Mouse (Mus musculus): ENCODE data around the gene Rcn3. TPM values are rescaled to one million over a fixed set of nuclear protein-coding genes. Genes with fewer than 3 reads are reported as not detected.
A peak's percentile ranks its signal among the peaks of the same experiment; 100 is the strongest.

The Rcn3 gene
- polyA plus RNA-seq, 1 experiment from 2014 or later: 149 TPM

DNA sequence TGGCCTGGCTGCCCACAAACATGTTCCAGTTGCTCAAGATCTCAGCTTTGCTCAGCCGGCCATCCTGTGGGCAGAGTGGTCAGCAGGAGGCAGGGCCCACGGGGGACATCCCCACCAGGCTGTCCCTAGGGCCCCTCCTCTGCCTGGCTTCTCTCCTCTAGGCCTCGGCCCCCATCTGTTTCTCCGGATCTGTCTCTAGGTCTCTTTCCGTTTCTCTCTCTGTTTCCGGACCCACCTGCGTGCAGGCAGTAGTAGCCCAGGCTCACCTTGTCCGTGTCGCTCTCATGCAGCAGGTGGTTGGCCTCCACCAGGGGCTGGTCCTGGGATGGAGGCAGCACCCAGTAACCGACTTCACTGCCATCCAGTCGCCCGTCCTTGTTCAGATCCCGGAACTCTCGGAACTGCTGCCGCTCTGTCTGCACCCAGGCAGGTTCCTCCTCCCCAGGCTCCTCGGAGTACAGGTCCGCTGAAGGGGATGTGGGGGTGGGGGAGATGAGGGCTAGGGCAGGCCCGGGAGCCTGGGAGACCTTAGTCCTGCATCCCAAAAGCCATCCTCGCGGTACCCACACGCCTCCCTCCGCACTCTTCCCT lies 8.6 kb downstream of the Rcn3 start:
- DNase-seq (ENCODE audit: low spot score): no peak
- H3K27me3 ChIP-seq (ENCODE audit: control insufficient read depth, insufficient read depth, low read length): no peaks in the 10 kb centered on the region
- no peak overlapping the region for H3K9ac ChIP-seq (ENCODE audit: low read depth, low read length)
- H3K4me1 ChIP-seq (replicated peaks; ENCODE audit: control insufficient read depth, insufficient read depth, low read length): no peaks in the 10 kb centered on the region; the same call in 1 of the 2 replicates
- peaks cover 7% of the 10 kb centered on the region; the same call in 1 of the 2 replicates for H3K36me3 ChIP-seq (ENCODE audit: control insufficient read depth, insufficient read depth, low read length)
- no peak overlapping the region for H3K4me3 ChIP-seq (ENCODE audit: low read depth, low read length)
- H3K9me3 ChIP-seq (ENCODE audit: control insufficient read depth, low read length): no peaks in the 10 kb centered on the region
- ATAC-seq (ENCODE audit: low FRiP score): no peak
- no peak overlapping the region for H3K27ac ChIP-seq (ENCODE audit: low read depth, low read length)
- no peak overlapping the region for H3K4me2 ChIP-seq (replicated peaks; ENCODE audit: low read depth, low read length)
- 88% methylated on average over 22 of the region's 22 CpGs for WGBS

DNA sequence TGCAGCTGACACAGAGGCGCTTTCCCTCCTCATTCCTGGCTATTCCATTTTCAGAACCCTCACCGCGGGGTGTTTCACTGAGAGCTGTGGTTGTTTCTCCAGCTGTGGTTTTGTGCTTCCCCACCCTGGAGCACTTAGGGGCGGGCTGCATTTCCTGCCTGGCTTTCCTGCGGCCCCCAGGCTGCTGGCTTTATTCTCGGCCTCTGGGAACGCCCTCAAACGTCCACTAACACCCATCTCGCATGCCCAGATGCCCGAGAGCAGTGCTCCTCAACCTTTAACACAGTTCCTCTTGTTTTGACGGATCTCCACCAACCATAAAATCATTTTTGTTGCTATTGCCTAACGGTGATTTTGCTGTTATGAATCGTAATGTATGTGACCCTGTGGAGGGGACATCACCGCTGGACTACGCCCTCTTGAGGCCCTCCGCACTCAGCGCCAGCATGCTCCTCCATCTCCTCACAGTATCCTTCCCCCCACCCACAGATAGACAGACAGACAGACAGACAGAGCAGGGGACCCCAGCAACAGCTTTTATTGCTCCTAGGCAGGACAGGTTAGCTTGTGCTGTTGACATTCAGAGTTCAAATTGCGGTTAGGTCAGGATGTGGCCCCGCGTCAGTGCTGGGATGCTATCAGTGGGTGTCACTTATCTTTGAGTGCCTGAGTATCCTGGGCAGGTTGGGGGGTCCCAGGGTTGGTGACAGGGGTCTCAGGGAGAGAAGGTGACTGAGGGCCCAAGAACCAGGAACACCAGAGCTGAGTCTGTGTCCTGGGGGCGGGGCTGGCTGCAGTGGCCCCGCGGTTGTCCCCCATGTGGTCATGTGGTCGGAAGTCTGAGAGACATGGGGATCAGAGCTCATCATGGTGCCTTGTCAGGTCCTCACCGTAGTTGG lies 9.4 kb downstream of the Rcn3 start:
- Histone ChIP-seq H3K27me3 (ENCODE audit: control insufficient read depth, insufficient read depth, low read length) (no peaks in the 10 kb centered on the region), H3K36me3 (ENCODE audit: control insufficient read depth, insufficient read depth, low read length) (peaks cover 7% of the 10 kb centered on the region; the same call in 1 of the 2 replicates), H3K4me1 (replicated peaks; ENCODE audit: control insufficient read depth, insufficient read depth, low read length) (no peaks in the 10 kb centered on the region; the same call in 1 of the 2 replicates), H3K9me3 (ENCODE audit: control insufficient read depth, low read length) (no peaks in the 10 kb centered on the region), H3K4me3 (ENCODE audit: low read depth, low read length) (no peak overlapping the region), H3K27ac (ENCODE audit: low read depth, low read length) (no peak overlapping the region), H3K4me2 (replicated peaks; ENCODE audit: low read depth, low read length) (no peak overlapping the region), H3K9ac (ENCODE audit: low read depth, low read length) (no peak overlapping the region)
- WGBS: 69% methylated on average over 25 of the region's 25 CpGs
- DNase-seq (ENCODE audit: low spot score): no peak
- ATAC-seq (ENCODE audit: low FRiP score): no peak

DNA sequence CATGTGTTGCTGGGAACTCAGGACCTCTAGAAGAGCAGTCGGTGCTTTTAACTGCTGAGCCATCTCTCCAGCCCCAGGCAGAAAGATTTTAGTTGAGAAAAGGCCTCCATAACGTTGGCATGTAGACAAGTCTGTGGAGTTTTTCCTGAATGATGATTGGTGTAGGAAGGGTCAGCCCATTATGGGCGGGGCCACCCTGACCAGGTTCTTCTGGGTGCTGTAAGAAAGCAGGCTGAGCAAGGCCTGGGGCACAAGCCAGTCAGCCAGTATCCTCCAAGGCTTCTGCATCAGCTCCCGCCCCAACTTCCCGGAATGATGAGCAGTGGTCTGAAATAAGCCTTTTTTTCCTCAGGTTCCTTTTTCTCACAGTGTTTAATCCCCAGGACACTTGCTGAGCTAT lies 11.0 kb downstream of the Rcn3 start:
- Histone ChIP-seq H3K4me3 (ENCODE audit: low read depth, low read length) (no peak overlapping the region), H3K27ac (ENCODE audit: low read depth, low read length) (no peak overlapping the region), H3K36me3 (ENCODE audit: control insufficient read depth, insufficient read depth, low read length) (no peaks in the 10 kb centered on the region), H3K9me3 (ENCODE audit: control insufficient read depth, low read length) (no peaks in the 10 kb centered on the region), H3K4me2 (replicated peaks; ENCODE audit: low read depth, low read length) (no peak overlapping the region), H3K9ac (ENCODE audit: low read depth, low read length) (no peak overlapping the region), H3K27me3 (ENCODE audit: control insufficient read depth, insufficient read depth, low read length) (no peaks in the 10 kb centered on the region), H3K4me1 (replicated peaks; ENCODE audit: control insufficient read depth, insufficient read depth, low read length) (no peaks in the 10 kb centered on the region; the same call in 1 of the 2 replicates)
- ATAC-seq (ENCODE audit: low FRiP score): no peak
- 53% methylated on average over 5 of the region's 5 CpGs for WGBS
- DNase-seq (ENCODE audit: low spot score): no peak

DNA sequence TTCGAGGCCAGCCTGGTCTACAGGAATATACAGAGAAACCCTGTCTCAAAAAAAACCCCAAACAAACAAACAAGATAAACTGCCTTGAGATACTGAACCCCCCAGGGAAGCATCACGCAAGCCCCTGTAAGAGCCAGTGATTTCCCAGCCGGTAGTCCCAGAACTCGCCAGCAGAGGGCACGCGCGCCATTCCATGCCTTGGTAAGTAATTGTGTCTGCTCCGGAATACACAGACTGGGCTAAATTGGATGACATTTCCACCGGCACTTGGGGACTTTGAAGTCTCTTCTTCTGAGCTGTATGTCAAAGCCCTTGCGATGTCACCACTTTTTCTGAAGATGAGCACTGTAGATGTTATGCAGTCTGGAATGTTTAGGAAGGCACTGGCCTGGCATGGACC lies 12.2 kb downstream of the Rcn3 start:
- H3K9me3 ChIP-seq (ENCODE audit: control insufficient read depth, low read length): no peaks in the 10 kb centered on the region
- DNase-seq (ENCODE audit: low spot score) (peak; percentile 96), ATAC-seq (ENCODE audit: low FRiP score) (peak; percentile 44; the same call in 1 of the 2 replicates)
- no peaks in the 10 kb centered on the region; the same call in 1 of the 2 replicates for H3K4me1 ChIP-seq (replicated peaks; ENCODE audit: control insufficient read depth, insufficient read depth, low read length)
- H3K4me2 ChIP-seq (replicated peaks; ENCODE audit: low read depth, low read length): no peak overlapping the region
- no peak overlapping the region for H3K27ac ChIP-seq (ENCODE audit: low read depth, low read length)
- 0 out of 2 replicates have a peak, but pooled peaks cover 1% of the 10 kb centered on the region for H3K36me3 ChIP-seq (ENCODE audit: control insufficient read depth, insufficient read depth, low read length)
- no peaks in the 10 kb centered on the region for H3K27me3 ChIP-seq (ENCODE audit: control insufficient read depth, insufficient read depth, low read length)
- H3K9ac ChIP-seq (ENCODE audit: low read depth, low read length): no peak overlapping the region
- WGBS: 2% methylated on average over 10 of the region's 10 CpGs
- no peak overlapping the region for H3K4me3 ChIP-seq (ENCODE audit: low read depth, low read length)

- H3K9ac ChIP-seq (ENCODE audit: low read depth, low read length): no peak overlapping the region
Observed at GRCm38 (mm10) chr7:45078513-45078912, 13.5 kb downstream of the Rcn3 start.

DNA sequence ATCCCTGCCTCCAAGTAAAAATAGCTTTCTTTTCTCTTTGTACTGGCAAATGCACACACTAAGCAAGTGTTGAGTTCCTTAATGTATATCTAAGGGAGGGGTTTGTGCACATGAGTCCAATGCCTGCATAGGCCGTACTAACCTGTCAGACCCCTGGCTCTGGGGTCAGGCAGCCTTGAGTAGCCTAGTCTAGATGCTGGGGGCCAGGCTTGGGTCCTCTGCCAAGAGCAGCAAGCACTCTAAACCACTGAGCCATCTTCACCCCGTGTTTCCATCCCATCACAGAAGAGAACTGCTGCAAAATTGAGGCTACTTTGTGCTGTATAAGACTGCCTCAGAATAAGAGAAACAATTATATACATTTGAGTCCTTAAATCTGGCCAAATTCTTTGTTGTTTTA lies 14.2 kb downstream of the Rcn3 start:
- no peak overlapping the region for H3K27ac ChIP-seq (ENCODE audit: low read depth, low read length)
- no peak overlapping the region for H3K4me2 ChIP-seq (replicated peaks; ENCODE audit: low read depth, low read length)
- H3K36me3 ChIP-seq (ENCODE audit: control insufficient read depth, insufficient read depth, low read length): 0 out of 2 replicates have a peak, but pooled peaks cover 2% of the 10 kb centered on the region
- H3K9ac ChIP-seq (ENCODE audit: low read depth, low read length): no peak overlapping the region
- no peaks in the 10 kb centered on the region for H3K27me3 ChIP-seq (ENCODE audit: control insufficient read depth, insufficient read depth, low read length)
- WGBS: 94% methylated on average over 2 of the region's 2 CpGs
- ATAC-seq (ENCODE audit: low FRiP score): no peak
- no peaks in the 10 kb centered on the region; the same call in 1 of the 2 replicates for H3K4me1 ChIP-seq (replicated peaks; ENCODE audit: control insufficient read depth, insufficient read depth, low read length)
- DNase-seq (ENCODE audit: low spot score): no peak
- H3K4me3 ChIP-seq (ENCODE audit: low read depth, low read length): no peak overlapping the region
- no peaks in the 10 kb centered on the region for H3K9me3 ChIP-seq (ENCODE audit: control insufficient read depth, low read length)

More at GRCm38 (mm10) chr7:45078513-45078912, 13.5 kb downstream of the Rcn3 start:
- H3K4me3 ChIP-seq (ENCODE audit: low read depth, low read length): no peak overlapping the region
- H3K36me3 ChIP-seq (ENCODE audit: control insufficient read depth, insufficient read depth, low read length): 0 out of 2 replicates have a peak, but pooled peaks cover 2% of the 10 kb centered on the region
- H3K27me3 ChIP-seq (ENCODE audit: control insufficient read depth, insufficient read depth, low read length): no peaks in the 10 kb centered on the region
- ATAC-seq (ENCODE audit: low FRiP score) (no peak; the same call in 1 of the 2 replicates), DNase-seq (ENCODE audit: low spot score) (peak; percentile 82)
- WGBS: 36% methylated on average over 9 of the region's 9 CpGs
- no peaks in the 10 kb centered on the region for H3K9me3 ChIP-seq (ENCODE audit: control insufficient read depth, low read length)
- no peak overlapping the region for H3K4me2 ChIP-seq (replicated peaks; ENCODE audit: low read depth, low read length)
- no peak overlapping the region for H3K27ac ChIP-seq (ENCODE audit: low read depth, low read length)
- no peaks in the 10 kb centered on the region; the same call in 1 of the 2 replicates for H3K4me1 ChIP-seq (replicated peaks; ENCODE audit: control insufficient read depth, insufficient read depth, low read length)

DNA sequence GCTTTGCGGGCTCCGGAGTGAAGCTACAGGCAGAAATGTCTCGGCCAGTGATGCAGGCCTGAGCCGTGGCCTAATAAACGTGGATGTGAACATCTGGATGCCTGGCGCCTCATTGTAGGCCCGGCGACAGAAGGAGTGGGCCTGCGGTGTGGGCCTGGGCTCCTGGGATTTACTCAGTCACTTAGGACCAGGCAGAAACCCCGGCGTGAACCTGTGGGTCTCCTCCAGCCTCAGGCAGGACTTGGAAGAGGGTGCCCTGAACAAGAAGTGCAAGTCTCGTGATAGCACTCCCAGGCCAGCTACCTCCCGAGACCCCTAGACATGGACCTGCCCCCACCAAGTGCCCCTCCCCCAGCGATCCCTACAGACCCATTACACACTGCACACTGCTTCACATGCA lies 14.7 kb downstream of the Rcn3 start:
- H3K4me1 ChIP-seq (replicated peaks; ENCODE audit: control insufficient read depth, insufficient read depth, low read length): no peaks in the 10 kb centered on the region; the same call in 1 of the 2 replicates
- H3K27ac ChIP-seq (ENCODE audit: low read depth, low read length): no peak overlapping the region
- H3K36me3 ChIP-seq (ENCODE audit: control insufficient read depth, insufficient read depth, low read length): 0 out of 2 replicates have a peak, but pooled peaks cover 2% of the 10 kb centered on the region
- H3K4me2 ChIP-seq (replicated peaks; ENCODE audit: low read depth, low read length): no peak overlapping the region
- H3K4me3 ChIP-seq (ENCODE audit: low read depth, low read length): no peak overlapping the region
- no peaks in the 10 kb centered on the region for H3K27me3 ChIP-seq (ENCODE audit: control insufficient read depth, insufficient read depth, low read length)
- no peak overlapping the region for H3K9ac ChIP-seq (ENCODE audit: low read depth, low read length)
- ATAC-seq (ENCODE audit: low FRiP score): no peak
- DNase-seq (ENCODE audit: low spot score): no peak
- H3K9me3 ChIP-seq (ENCODE audit: control insufficient read depth, low read length): no peaks in the 10 kb centered on the region
- 92% methylated on average over 14 of the region's 14 CpGs for WGBS

- Histone ChIP-seq H3K27ac (ENCODE audit: low read depth, low read length) (no peak overlapping the region), H3K27me3 (ENCODE audit: control insufficient read depth, insufficient read depth, low read length) (no peaks in the 10 kb centered on the region), H3K36me3 (ENCODE audit: control insufficient read depth, insufficient read depth, low read length) (0 out of 2 replicates have a peak, but pooled peaks cover 2% of the 10 kb centered on the region), H3K9ac (ENCODE audit: low read depth, low read length) (no peak overlapping the region), H3K4me2 (replicated peaks; ENCODE audit: low read depth, low read length) (no peak overlapping the region), H3K9me3 (ENCODE audit: control insufficient read depth, low read length) (no peaks in the 10 kb centered on the region), H3K4me3 (ENCODE audit: low read depth, low read length) (no peak overlapping the region), H3K4me1 (replicated peaks; ENCODE audit: control insufficient read depth, insufficient read depth, low read length) (no peaks in the 10 kb centered on the region; the same call in 1 of the 2 replicates)
- ATAC-seq (ENCODE audit: low FRiP score) (no peak), DNase-seq (ENCODE audit: low spot score) (no peak)
- whole genome bisulfite sequencing: 88% methylated on average over 30 of the region's 30 CpGs
Observed at GRCm38 (mm10) chr7:45076501-45076900, 15.5 kb downstream of the Rcn3 start.

All from hindbrain, embryonic 11.5 days (tissue).